Mouse (Mus musculus): ENCODE data around the gene Ndrg3.

DNA sequence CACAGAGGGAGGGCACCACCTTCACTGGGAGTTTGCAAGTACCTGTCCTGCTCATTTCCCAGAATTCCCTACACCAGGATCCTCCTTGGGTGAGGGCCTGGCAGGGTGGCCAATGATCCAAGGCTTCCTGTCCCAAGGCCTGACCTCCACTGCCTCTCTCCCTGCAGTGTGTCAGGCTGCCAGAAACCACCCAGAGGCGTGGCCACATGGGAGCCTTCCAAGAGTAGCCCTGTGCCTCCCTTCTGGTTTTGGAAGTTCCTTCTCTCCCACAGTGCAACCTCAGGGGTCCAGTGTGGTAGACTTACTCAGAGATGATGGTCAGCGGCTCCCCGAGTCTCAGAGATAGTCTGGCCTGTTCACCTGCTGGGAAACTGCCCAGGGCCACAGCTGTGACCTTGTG lies 112.3 kb downstream of the Ndrg3 start:
- TF ChIP-seq POLR2A (IDR thresholded peaks at IDR 0.05; ENCODE audit: low read depth, low read length) = no peak
- no peak for TF ChIP-seq CTCF (IDR thresholded peaks at IDR 0.05; ENCODE audit: extremely low read depth, insufficient read depth, insufficient read length, insufficient replicate concordance)
